Mouse (Mus musculus): ENCODE data around the gene Taok1. TPM values are rescaled to one million over a fixed set of nuclear protein-coding genes. Genes with fewer than 3 reads are reported as not detected.

The Taok1 gene
- total RNA-seq, 2 experiments from 2014 or later: 37.1 to 41.8 TPM

- DNase-seq (ENCODE audit: low spot score): no peak
Observed at GRCm38 (mm10) chr11:77511336-77511735, 96.3 kb downstream of the Taok1 start.

DNA sequence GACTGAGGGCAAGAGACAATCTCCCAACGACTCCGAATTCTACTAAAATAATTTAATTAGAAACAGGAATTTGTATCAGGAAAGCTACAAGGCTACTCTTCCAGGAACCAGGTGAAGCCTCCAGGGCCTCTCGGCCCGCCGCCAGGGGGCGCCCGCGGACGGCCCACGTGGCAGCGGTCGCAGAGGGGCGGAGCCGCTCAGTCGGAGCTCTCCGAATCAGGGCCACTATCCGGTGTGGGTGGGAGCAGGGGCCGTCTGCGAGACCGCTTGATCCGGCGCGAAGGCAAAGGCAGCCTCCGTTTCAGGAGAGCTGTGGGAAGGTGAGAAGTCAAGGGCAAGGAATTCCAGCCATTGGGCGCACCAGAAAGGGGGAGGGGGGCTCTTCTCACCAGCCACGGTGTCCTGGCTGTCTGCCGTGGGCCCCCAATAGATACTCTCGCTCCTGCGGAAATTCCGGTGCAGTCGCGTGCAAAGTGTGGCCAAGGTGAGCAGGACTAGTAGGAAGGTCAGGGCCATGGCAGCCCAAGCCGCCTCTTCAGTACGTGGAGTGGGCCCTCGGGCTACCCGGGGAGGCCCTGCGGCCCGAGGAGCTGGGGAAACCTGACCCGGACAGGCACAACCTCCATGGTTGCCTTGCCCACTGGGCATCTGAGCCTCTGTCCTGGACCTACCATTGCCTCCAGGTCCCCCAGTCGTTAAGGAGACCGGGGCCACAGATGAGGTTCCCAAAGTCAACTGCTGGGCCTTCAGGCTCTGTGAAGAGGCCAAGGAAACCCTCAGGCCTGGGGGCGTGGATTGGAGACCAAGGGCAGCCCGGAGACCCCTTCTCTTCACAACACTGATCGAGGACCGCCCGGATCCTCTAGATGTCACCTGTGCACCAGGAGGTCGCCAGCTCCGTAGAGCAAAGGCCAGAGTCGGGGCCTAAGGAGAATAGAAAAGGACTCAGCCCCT lies 99.3 kb downstream of the Taok1 start:
- DNase-seq (ENCODE audit: low spot score): peak; percentile 74

DNA sequence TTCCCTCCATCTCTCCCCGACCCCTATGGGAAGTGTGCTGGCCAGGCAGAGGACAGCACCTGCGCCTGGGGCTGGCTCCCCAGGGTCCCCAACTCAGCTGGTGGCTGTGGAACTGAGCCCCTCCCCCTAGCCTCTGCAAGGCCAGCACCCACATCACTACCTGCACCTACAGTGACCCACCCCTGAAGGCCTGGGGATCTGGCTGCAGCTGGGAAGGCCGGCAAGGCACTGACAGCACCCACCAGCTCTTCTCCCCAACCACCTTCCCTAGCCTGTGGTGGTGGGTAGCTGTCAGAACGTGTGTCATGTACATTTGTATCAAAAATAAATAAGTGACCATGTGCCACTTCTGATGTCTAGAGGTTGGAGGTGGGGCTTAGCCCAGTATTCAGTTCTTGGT lies 100.2 kb downstream of the Taok1 start:
- no peak for DNase-seq (ENCODE audit: low spot score)

GRCm38 (mm10) chr11:77506941-77507340 lies 100.7 kb downstream of the Taok1 start:
- no peak for DNase-seq (ENCODE audit: low spot score)

- no peak for DNase-seq (ENCODE audit: low spot score)
Observed at GRCm38 (mm10) chr11:77506273-77506672, 101.3 kb downstream of the Taok1 start.

DNA sequence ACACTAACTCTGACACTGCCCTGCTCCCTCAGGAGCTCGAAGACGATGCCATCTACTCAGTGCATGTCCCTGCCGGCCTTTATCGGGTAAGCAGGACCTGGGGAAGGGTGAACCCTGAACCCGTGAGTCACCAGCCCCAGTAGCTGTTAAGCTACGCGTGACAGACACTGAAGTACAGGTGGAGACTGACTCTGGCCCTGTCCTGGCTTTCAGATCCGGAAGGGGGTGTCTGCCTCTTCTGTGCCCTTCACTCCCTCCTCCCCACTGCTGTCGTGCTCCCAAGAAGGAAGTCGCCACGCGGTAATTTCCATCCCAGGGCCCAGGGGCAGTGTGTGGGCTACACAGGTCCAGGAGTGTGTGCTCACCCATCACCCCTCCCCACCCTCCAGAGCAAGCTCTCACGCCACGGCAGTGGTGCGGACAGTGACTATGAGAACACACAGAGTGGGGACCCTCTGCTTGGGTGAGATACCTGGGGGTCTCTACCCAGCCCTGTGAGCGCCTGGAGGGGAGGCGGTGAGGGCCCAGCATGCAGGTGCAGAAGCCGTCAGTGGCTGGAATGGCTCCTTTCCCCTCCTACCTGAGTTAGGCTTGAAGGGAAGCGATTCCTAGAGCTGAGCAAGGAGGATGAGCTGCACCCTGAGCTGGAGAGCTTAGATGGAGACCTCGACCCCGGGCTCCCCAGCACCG lies 102.2 kb downstream of the Taok1 start:
- DNase-seq (ENCODE audit: low spot score): no peak

GRCm38 (mm10) chr11:77504377-77504776 lies 103.2 kb downstream of the Taok1 start:
- no peak for DNase-seq (ENCODE audit: low spot score)

DNA sequence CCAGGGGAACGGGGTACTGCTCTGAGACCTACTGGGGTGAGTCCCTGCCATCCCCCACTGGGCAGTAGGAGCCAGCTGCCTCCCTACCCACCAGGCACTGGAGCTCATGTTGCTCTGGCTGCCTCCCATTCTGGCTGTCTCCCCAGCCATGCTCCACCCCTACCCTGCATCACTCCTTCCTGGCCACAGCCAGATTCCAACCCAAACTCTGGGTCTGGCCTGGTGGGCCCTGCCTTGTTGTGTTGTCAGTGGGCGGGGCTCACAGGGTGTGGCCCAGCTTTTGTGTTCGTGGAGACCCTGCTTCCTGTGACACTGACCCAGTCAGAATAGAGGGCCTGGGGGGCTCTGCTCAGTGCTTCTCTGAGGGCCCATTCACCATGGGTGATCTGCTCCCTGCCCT lies 104.1 kb downstream of the Taok1 start:
- DNase-seq (ENCODE audit: low spot score): no peak

DNA sequence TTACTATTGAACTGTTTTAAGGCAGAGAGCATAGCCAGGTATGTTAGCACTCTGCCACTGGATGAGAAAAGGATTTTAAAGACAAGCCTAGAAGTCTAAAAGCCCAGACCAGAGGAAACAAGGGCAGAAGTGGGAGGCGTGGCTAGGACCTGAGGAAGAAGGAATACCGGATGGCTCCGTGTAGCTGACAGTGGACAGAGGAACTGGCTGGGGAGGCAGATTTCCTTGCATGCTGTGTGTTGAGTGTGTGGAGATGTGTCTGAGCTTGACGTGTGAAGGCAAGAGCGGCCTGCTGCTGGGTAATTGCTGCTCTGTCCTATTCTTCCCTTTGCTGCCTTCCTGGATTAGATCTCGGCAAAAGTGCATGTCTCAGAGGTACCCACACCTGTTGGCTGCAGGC lies 105.1 kb downstream of the Taok1 start:
- DNase-seq (ENCODE audit: low spot score): no peak

- DNase-seq (ENCODE audit: low spot score): no peak
Observed at GRCm38 (mm10) chr11:77501971-77502370, 105.6 kb downstream of the Taok1 start.

DNA sequence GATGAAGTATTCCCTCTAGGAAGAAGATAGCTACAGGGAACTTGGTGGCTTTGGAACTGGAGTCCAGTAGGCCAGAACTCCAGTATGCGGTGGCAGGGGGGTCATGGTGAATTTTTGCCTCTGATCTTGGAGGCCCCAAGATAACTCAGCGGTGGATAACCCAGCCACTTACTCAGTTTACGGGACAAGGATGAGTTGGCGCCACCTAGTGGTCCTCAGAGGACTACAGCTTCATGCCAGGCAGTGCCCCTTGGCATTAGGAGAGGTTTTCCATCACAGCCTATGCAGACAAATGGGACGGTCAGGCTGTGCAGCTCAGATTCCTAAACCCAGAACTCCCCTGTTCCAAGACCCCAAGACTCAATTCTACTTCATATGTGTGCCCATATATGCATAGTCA lies 106.2 kb downstream of the Taok1 start:
- peak; percentile 86 for DNase-seq (ENCODE audit: low spot score)

DNA sequence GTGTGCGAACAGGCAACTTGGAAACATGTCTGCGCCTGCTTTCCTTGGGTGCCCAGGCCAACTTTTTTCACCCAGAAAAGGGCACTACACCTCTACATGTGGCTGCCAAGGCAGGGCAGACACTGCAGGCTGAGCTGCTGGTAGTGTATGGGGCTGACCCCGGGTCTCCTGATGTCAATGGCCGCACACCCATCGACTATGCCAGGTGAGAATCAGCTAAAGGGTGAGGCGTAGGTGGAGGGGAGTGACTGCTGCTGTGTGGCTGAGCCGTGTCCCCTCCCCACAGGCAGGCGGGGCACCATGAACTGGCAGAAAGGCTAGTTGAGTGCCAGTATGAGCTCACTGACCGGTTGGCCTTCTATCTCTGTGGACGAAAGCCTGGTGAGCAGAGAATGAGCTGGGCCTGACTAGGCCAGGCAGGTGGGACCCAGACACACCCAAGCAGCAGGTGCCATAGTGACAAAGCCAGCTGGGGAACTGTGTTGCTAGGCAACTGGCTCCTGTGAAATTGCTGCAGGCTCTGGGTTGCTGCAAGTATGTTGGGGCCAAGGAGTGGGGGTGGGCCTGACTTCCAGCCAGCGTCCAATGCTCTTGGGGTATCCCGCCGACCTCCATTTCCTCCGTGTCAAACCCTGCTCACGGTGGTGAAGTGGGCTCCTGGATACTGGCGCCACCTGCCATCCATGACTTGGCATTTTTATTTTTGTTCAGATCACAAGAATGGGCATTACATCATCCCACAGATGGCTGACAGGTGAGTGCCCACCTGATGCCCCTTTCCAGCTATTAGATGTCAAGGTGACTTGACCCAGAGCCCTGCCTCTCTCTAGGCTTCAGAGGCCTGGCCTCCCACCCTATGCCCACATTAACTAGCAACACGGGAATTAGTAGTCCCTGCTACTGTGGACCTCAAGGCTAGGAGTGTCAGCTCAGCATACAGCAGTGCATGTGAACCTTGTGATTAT lies 107.0 kb downstream of the Taok1 start:
- no peak for DNase-seq (ENCODE audit: low spot score)

GRCm38 (mm10) chr11:77499354-77499753 lies 108.3 kb downstream of the Taok1 start:
- DNase-seq (ENCODE audit: low spot score): no peak

DNA sequence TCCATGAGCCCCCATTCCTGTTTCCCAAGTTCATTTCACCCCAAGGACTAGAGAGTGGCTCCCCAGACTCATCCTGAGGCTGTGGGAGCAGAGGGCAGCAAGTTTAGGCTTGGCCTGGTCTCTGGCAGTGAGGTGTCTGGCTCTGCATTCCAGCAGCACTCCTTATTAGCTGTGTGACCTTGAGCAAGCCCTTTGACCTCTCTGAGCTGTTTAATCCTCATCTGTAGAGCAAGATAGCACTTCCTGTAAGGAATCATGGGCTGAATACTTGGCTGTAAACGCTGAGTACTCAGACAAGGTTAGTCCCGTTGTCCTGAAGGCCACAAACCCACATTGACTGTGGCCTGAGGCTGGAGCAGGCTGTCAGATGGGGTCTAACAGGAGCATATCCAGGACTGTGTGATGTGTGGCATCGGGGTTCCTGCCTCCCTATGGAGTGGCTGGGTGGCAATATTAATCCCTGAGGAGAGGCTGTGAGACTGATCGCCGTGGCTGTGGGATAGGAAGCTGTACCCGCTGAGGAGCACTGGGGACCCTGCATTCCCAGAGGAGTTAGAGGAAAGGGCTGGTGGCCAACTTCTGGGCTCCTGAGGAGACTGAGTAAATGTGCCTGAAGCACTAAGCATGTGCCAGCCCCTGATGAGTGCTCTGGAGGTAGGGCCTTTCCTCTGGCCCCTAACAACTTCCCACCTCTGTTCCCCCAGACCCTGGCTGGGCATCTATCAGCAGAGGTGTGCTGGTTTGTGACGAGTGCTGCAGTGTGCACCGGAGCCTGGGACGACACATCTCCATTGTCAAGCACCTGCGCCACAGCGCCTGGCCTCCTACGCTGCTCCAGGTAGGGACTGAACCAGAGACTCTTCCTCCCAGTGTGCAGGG lies 109.1 kb downstream of the Taok1 start:
- no peak for DNase-seq (ENCODE audit: low spot score)

GRCm38 (mm10) chr11:77497851-77498250 lies 109.8 kb downstream of the Taok1 start:
- no peak for DNase-seq (ENCODE audit: low spot score)

- peak; percentile 64 for DNase-seq (ENCODE audit: low spot score)
Observed at GRCm38 (mm10) chr11:77497341-77497756, 110.3 kb downstream of the Taok1 start.

DNA sequence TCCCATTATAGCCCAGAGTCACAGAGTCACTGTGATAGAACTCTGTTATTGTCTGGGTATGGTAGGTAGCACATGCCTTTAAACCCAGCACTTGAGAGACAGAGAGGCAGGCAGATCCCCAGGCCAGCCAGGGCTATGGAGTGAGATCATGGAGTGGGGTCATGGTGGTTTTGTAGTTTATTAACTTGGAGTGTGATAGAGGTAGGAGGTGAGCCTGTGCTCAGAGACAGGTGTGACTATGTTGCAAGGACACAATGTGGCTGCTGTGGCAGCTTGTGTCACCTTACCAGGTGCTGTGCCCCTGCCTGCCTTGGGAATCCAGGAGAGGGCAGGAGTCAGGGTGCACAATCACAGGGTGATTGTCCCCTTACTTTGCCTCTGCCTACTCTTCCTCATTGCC lies 112.1 kb downstream of the Taok1 start:
- no peak for DNase-seq (ENCODE audit: low spot score)

- DNase-seq (ENCODE audit: low spot score): no peak
Observed at GRCm38 (mm10) chr11:77494782-77495181, 112.8 kb downstream of the Taok1 start.

GRCm38 (mm10) chr11:77494344-77494676 lies 113.3 kb downstream of the Taok1 start:
- DNase-seq (ENCODE audit: low spot score): no peak

- DNase-seq (ENCODE audit: low spot score): no peak
Observed at GRCm38 (mm10) chr11:77493512-77494343, 113.9 kb downstream of the Taok1 start, which contains the start of gene Git1. TSS of gene Git1 (plus strand) at chr11:77493562.
